Mouse (Mus musculus) neural tube, embryonic 14.5 days (tissue): ENCODE measurements at regions not wholly inside any gene's neighbourhood (a gene's known extent, or its start where the extent isn't known, plus 50 kb on each side); places are given as distances from the start of the nearest gene placed in this dataset.
A peak's percentile ranks its signal among the peaks of the same experiment; 100 is the strongest.

Experiments used
- ATAC-seq: fragments of 200-750 bp; cut with Nextera tagmentation; 2 replicates; pipeline ENCODE4 v1.8.0; 2017; ENCODE audit warnings: low read depth, mild to moderate bottlenecking, moderate TSS enrichment, moderate library complexity
- H3K27ac ChIP-seq: fragments of 300-500 bp; sonication (generic); 2 replicates; pipeline ENCODE4 v1.5.1; 2014; ENCODE audit warnings: low read depth, mild to moderate bottlenecking, control low read depth, low read length, moderate library complexity, mixed read lengths
- H3K27me3 ChIP-seq: fragments of 300-500 bp; sonication (generic); 2 replicates; pipeline ENCODE4 v1.6.1; 2014; ENCODE audit warnings: low read length; ENCODE audit not compliant: control insufficient read depth, insufficient read depth
- H3K36me3 ChIP-seq: fragments of 300-500 bp; sonication (generic); 2 replicates; pipeline ENCODE4 v1.6.1; 2014; ENCODE audit warnings: low read length, mixed read lengths; ENCODE audit not compliant: control insufficient read depth, insufficient read depth
- H3K4me1 ChIP-seq: fragments of 300-500 bp; sonication (generic); 2 replicates; pipeline ENCODE4 v1.6.1; 2014; ENCODE audit warnings: low read length; ENCODE audit not compliant: control insufficient read depth, insufficient read depth
- H3K4me2 ChIP-seq: fragments of 300-500 bp; sonication (generic); 2 replicates; pipeline ENCODE4 v1.6.1; 2014; ENCODE audit warnings: mild to moderate bottlenecking, low read depth, low read length, control low read depth
- H3K4me3 ChIP-seq: fragments of 300-500 bp; sonication (generic); 2 replicates; pipeline ENCODE4 v1.5.1; 2014; ENCODE audit warnings: low read depth, low read length, control low read depth, mixed read lengths
- H3K9ac ChIP-seq: fragments of 300-500 bp; sonication (generic); replicated peaks from 2 replicates; pipeline ENCODE4 v1.6.1; 2014; ENCODE audit warnings: low read depth, mild to moderate bottlenecking, control low read depth, low read length, mixed read lengths
- H3K9me3 ChIP-seq: fragments of 300-500 bp; sonication (generic); 2 replicates; pipeline ENCODE4 v1.6.1; 2016; ENCODE audit warnings: low read length; ENCODE audit not compliant: control insufficient read depth
- WGBS: fragments of 180-500 bp; shearing (Covaris S2); extraction: QIAGEN DNeasy Blood & Tissue Kit; methylation state at CpG from one replicate; pipeline ENCODE4 v1.1.7; 2014; 5-methylcytosine and 5-hydroxymethylcytosine counted together

DNA sequence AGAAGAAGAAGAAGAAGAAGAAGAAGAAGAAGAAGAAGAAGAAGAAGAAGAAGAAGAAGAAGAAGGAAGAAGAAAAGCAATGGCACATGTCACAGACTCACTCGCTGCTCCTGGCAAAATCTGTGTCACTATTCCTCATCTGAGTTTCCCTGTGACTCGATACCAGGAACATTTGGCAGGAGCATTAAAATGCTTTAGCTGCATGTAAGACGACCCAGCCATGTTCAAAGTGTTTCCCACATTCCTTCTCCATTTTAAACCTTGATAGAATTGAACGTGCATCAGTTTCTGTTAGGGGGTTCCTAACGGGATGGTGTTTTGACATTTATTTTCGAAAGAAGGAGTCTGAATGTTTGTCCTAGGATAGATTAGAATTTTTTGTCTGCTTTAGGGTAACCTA lies 51.2 kb upstream of the Pja2 start:
- no peak overlapping the region for H3K4me2 ChIP-seq
- no peaks in the 10 kb centered on the region for H3K9me3 ChIP-seq
- WGBS = 89% methylated on average over 6 of the region's 6 CpGs
- no peaks in the 10 kb centered on the region for H3K36me3 ChIP-seq
- no peaks in the 10 kb centered on the region for H3K27me3 ChIP-seq
- no peak overlapping the region for H3K27ac ChIP-seq
- no peak overlapping the region for H3K4me3 ChIP-seq
- no peak for ATAC-seq
- H3K4me1 ChIP-seq = no peaks in the 10 kb centered on the region
- no peak overlapping the region for H3K9ac ChIP-seq

GRCm38 (mm10) chr17:64383600-64383999 lies 51.9 kb upstream of the Pja2 start:
- no peaks in the 10 kb centered on the region for H3K36me3 ChIP-seq
- no peaks in the 10 kb centered on the region for H3K9me3 ChIP-seq
- no peak overlapping the region for H3K27ac ChIP-seq
- no peaks in the 10 kb centered on the region for H3K4me1 ChIP-seq
- no peak overlapping the region for H3K9ac ChIP-seq
- 94% methylated on average over 11 of the region's 11 CpGs for WGBS
- no peak overlapping the region for H3K4me3 ChIP-seq
- no peak for ATAC-seq
- H3K4me2 ChIP-seq = no peak overlapping the region
- no peaks in the 10 kb centered on the region for H3K27me3 ChIP-seq

GRCm38 (mm10) chr17:64390349-64390748 lies 58.6 kb upstream of the Pja2 start:
- Histone ChIP-seq H3K27me3 (no peaks in the 10 kb centered on the region), H3K4me1 (no peaks in the 10 kb centered on the region), H3K4me3 (no peak overlapping the region), H3K9me3 (no peaks in the 10 kb centered on the region), H3K9ac (no peak overlapping the region), H3K4me2 (no peak overlapping the region), H3K36me3 (no peaks in the 10 kb centered on the region), H3K27ac (no peak overlapping the region)
- WGBS = 87% methylated on average over 1 of the region's 1 CpGs
- no peak for ATAC-seq

DNA sequence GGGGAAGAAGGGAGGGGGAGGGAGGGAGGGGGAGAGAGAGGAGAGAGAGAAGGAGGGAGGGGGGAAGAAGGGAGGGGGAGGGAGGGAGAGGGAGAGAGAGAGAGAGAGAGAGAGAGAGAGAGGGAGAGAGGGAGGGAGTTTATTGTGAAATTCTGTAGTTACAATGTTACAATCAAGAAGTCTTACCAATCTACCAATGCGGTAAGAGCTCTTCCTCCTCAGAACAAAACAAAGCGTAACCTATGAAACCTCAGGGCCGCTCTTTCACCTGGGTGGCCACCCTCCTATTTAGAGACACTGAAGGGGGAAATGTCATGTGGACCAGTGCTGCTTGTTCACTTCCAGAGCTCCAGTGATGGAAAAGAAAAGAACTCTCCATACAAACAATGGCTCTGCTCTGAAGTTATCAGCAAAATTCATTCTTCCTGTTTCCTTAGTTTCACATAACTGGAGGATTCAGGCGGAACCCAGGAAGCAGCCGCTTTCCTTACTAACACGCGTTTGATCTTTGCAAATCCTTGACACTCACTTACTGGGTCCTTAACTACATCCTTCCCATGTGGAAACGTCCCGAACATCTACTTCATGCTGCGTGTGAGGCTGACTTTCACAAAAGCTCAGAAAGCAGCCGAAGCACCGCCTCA lies 65.7 kb upstream of the Pja2 start:
- no peaks in the 10 kb centered on the region for H3K27me3 ChIP-seq
- no peak overlapping the region for H3K4me2 ChIP-seq
- H3K27ac ChIP-seq = no peak overlapping the region
- ATAC-seq = no peak
- no peaks in the 10 kb centered on the region for H3K36me3 ChIP-seq
- H3K9me3 ChIP-seq = no peaks in the 10 kb centered on the region
- H3K4me1 ChIP-seq = no peaks in the 10 kb centered on the region
- WGBS = 52% methylated on average over 12 of the region's 12 CpGs
- H3K4me3 ChIP-seq = no peak overlapping the region
- no peak overlapping the region for H3K9ac ChIP-seq

DNA sequence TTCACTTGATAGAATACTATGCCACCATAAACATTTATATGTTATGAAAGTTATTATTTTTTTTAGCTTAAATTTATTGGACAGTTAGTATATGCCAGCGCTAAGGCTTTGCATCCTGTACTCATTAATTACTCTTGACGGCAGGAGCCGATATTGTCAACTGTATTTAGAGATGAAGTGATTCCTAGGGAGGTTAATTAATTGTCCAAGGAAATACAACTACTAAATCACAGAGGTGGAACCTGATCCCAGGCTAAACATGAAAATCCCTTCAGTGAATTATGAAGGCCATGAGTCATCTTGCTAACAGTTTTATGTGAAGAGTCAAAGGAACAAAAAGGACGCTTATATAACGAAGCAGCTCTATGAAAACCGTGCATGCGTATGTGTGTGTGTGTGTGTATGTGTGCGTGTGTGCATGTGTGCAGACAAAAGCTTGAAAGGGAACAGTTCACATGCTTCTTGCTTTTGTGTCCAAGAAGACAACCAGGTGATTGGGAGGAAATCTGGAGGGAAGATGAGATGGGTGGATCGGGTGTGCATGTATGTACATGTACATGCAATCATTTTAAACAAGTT lies 66.5 kb upstream of the Pja2 start:
- Histone ChIP-seq H3K36me3 (no peaks in the 10 kb centered on the region), H3K9me3 (no peaks in the 10 kb centered on the region), H3K4me1 (no peaks in the 10 kb centered on the region), H3K9ac (no peak overlapping the region), H3K4me2 (no peak overlapping the region), H3K27me3 (no peaks in the 10 kb centered on the region), H3K4me3 (no peak overlapping the region), H3K27ac (no peak overlapping the region)
- no peak for ATAC-seq
- WGBS = 60% methylated on average over 9 of the region's 9 CpGs

DNA sequence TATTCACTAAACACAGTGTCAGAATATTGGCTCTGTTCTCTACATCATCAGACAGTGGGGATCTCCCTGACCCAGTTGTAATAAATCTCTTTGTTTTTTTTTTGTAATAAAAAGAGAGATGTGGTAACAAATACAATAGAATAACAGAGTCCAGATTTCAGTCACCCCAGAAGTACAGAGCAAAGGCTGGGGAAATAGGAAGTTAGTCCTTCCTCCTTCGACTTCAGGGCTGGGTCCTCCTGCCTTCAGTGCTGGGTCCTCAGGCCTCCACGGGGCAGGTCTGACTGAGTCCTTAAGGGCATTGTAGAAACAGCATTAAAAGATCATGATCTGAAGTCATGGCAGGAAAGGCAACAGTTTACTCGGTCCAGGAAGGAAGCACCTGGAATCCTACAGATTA lies 67.0 kb upstream of the Pja2 start:
- H3K27ac ChIP-seq = no peak overlapping the region
- H3K4me2 ChIP-seq = no peak overlapping the region
- no peaks in the 10 kb centered on the region for H3K4me1 ChIP-seq
- H3K4me3 ChIP-seq = no peak overlapping the region
- no peak for ATAC-seq
- WGBS = 69% methylated on average over 3 of the region's 3 CpGs
- no peaks in the 10 kb centered on the region for H3K36me3 ChIP-seq
- H3K9me3 ChIP-seq = no peaks in the 10 kb centered on the region
- no peak overlapping the region for H3K9ac ChIP-seq
- no peaks in the 10 kb centered on the region for H3K27me3 ChIP-seq

DNA sequence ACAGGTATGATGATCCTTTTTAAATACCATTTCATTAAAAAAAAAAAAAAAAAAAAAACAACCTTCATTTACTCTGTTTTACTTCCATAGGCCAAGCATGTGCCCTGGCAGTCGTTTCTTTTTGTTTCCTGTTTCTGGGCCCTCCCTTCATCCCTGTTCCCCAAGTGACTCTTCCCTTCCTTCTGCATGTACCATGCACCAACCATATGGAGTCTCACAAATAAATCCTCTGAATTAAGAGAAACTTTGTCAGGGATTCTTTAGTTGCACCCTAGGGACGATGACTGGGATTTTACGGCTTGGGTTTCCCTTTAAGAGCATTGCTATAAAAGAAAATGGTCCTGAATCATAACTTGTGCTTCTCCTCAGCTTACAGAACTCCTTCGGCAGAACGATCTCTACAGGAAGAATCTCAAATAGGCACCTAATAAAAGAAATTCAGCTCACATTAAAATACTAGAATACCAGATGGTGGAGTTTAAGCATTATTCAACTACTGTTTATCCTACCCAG lies 75.1 kb upstream of the Pja2 start:
- Histone ChIP-seq H3K4me3 (no peak overlapping the region), H3K27ac (no peak overlapping the region), H3K9me3 (no peaks in the 10 kb centered on the region), H3K4me1 (peaks cover 4% of the 10 kb centered on the region; the same call in 1 of the 2 replicates), H3K27me3 (no peaks in the 10 kb centered on the region), H3K4me2 (no peak overlapping the region), H3K9ac (no peak overlapping the region), H3K36me3 (no peaks in the 10 kb centered on the region)
- ATAC-seq = peak; percentile 79
- WGBS = 22% methylated on average over 5 of the region's 5 CpGs

- H3K27me3 ChIP-seq = no peaks in the 10 kb centered on the region
- H3K4me1 ChIP-seq = peaks cover 4% of the 10 kb centered on the region; the same call in 1 of the 2 replicates
- ATAC-seq = peak; percentile 65; the same call in 1 of the 2 replicates
- peak overlapping the region; percentile 23; the same call in 1 of the 2 replicates for H3K4me2 ChIP-seq
- no peaks in the 10 kb centered on the region for H3K36me3 ChIP-seq
- H3K4me3 ChIP-seq = no peak overlapping the region
- no peak overlapping the region for H3K27ac ChIP-seq
- H3K9ac ChIP-seq = no peak overlapping the region
- no peaks in the 10 kb centered on the region for H3K9me3 ChIP-seq
- WGBS = 30% methylated on average over 13 of the region's 13 CpGs
These were observed 75.7 kb upstream of the Pja2 start for GRCm38 (mm10) chr17:64407255-64408011.

- H3K27me3 ChIP-seq = no peaks in the 10 kb centered on the region
- no peak overlapping the region for H3K4me2 ChIP-seq
- 88% methylated on average over 1 of the region's 1 CpGs for WGBS
- no peaks in the 10 kb centered on the region for H3K9me3 ChIP-seq
- no peak for ATAC-seq
- no peak overlapping the region for H3K9ac ChIP-seq
- H3K4me3 ChIP-seq = no peak overlapping the region
- H3K36me3 ChIP-seq = no peaks in the 10 kb centered on the region
- 0 out of 2 replicates have a peak overlapping the region, but pooled peaks have one; percentile 2 for H3K27ac ChIP-seq
- no peaks in the 10 kb centered on the region for H3K4me1 ChIP-seq
These were observed 94.1 kb upstream of the Pja2 start for GRCm38 (mm10) chr17:64425811-64426210.
